Mouse (Mus musculus) forebrain, postnatal 0 days (tissue): ENCODE results near the gene Gpr183. TPM values are rescaled to one million over a fixed set of nuclear protein-coding genes. Genes with fewer than 3 reads are reported as not detected.

Experiments used
- ATAC-seq: fragments of 200-750 bp; cut with Nextera tagmentation; 2 replicates; pipeline ENCODE4 v1.8.0; 2017; ENCODE audit warnings: mild to moderate bottlenecking, moderate library complexity
- DNase-seq: peaks from one replicate; pipeline ENCODE4 v3.0.0-alpha.2; 2015
- H3K27ac ChIP-seq: fragments of 300-500 bp; sonication (generic); 2 replicates; pipeline ENCODE4 v1.5.1; 2014; ENCODE audit warnings: low read depth, mild to moderate bottlenecking, antibody characterized with exemption, low read length, moderate library complexity, mixed read lengths
- H3K27me3 ChIP-seq: fragments of 300-500 bp; sonication (generic); 2 replicates; pipeline ENCODE4 v1.6.1; 2014; ENCODE audit warnings: mild to moderate bottlenecking, low read length, mixed read lengths; ENCODE audit not compliant: insufficient read depth
- H3K36me3 ChIP-seq: fragments of 300-500 bp; sonication (generic); 2 replicates; pipeline ENCODE4 v1.6.1; 2014; ENCODE audit warnings: mild to moderate bottlenecking, moderate library complexity; ENCODE audit not compliant: insufficient read depth
- H3K4me1 ChIP-seq: fragments of 300-500 bp; sonication (generic); 2 replicates; pipeline ENCODE4 v1.6.1; 2014; ENCODE audit warnings: antibody characterized with exemption; ENCODE audit not compliant: insufficient read depth
- H3K4me2 ChIP-seq: fragments of 300-500 bp; sonication (generic); 2 replicates; pipeline ENCODE4 v1.6.1; 2014; ENCODE audit warnings: low read depth, mild to moderate bottlenecking, moderate library complexity
- H3K4me3 ChIP-seq: fragments of 300-500 bp; sonication (generic); 2 replicates; pipeline ENCODE4 v1.5.1; 2014; ENCODE audit warnings: low read depth, low read length, mixed read lengths
- H3K9ac ChIP-seq: fragments of 300-500 bp; sonication (generic); 2 replicates; pipeline ENCODE4 v1.6.1; 2014; ENCODE audit warnings: mild to moderate bottlenecking
- H3K9me3 ChIP-seq: fragments of 300-500 bp; sonication (generic); 2 replicates; pipeline ENCODE4 v1.6.1; 2016; ENCODE audit warnings: low read length
- CTCF ChIP-seq: sonication (generic); IDR thresholded peaks from 2 replicates; pipeline ENCODE4 v1.5.1; 2016; ENCODE audit warnings: antibody characterized with exemption, control low read depth, low read depth
- WGBS: fragments of 180-500 bp; shearing (Covaris S2); extraction: QIAGEN DNeasy Blood & Tissue Kit; methylation state at CpG from one replicate; pipeline ENCODE4 v1.1.7; 2014; 5-methylcytosine and 5-hydroxymethylcytosine counted together
- polyA plus RNA-seq: library from polyadenylated mRNA; unstranded; fragments of >200 nt; fragmentation: Nextera tagmentation; extraction: Ambion mirVana; gene quantifications from 2 replicates; pipeline ENCODE4 v1.2.1, GENCODE M21; 2015
- total RNA-seq: library from RNA; depleted of rRNA; stranded (reverse); fragments of >200 nt; gene quantifications from 2 replicates; pipeline ENCODE4 v1.2.3, GENCODE M21; 2014

The Gpr183 gene
- total and polyA plus RNA-seq, 2 experiments from 2014 or later, result 0.52 to 0.74 TPM

DNA sequence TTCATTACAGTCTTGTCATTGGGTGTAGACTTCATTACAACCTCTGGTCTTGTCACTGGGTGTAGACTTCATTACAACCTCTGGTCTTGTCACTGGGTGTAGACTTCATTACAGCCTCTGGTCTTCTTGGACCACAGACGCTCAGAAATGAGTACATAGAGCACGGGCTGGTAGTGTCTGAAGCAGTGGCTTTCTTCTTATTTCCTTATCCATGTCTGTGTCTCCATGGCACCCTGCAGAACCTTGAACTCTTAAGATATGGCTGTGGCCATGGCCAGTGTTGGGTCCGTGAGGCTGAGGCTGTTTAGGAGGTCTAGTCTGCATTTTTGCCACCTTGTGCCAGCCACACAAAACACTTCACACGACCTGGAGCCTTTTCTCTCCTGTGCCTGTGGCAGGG lies 43.3 kb upstream of the Gpr183 start:
- H3K9me3 ChIP-seq, result no peaks in the 10 kb centered on the region
- no peak overlapping the region for H3K27ac ChIP-seq
- H3K4me3 ChIP-seq, result no peak overlapping the region
- H3K36me3 ChIP-seq, result peaks cover 11% of the 10 kb centered on the region; the same call in 1 of the 2 replicates
- DNase-seq (no peak), ATAC-seq (no peak)
- no peak for TF ChIP-seq CTCF
- no peak overlapping the region for H3K9ac ChIP-seq
- no peaks in the 10 kb centered on the region for H3K4me1 ChIP-seq
- no peak overlapping the region for H3K4me2 ChIP-seq
- WGBS, result 91% methylated on average over 4 of the region's 4 CpGs
- H3K27me3 ChIP-seq, result no peaks in the 10 kb centered on the region

DNA sequence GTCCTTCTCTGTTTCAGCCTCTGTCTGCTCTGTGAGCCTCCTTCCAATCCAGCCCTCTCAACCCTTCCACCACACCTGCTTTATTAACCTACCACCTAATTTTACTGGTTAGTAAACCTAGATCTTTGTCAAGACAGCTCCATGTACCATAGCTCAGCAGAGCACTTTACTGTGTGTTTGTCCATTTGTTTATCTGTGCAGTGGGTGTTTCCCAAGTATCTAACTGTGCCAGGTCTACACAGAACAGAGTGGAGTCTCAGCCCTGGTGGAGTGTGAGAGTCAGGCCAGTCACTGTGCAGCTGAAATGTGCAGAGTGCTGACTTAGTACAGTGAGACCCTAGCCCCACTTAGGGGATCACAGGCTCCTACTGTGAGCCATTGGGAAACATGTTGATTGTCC lies 38.8 kb upstream of the Gpr183 start:
- no peaks in the 10 kb centered on the region for H3K9me3 ChIP-seq
- no peak overlapping the region for H3K4me2 ChIP-seq
- no peak overlapping the region for H3K4me3 ChIP-seq
- no peaks in the 10 kb centered on the region for H3K4me1 ChIP-seq
- no peak overlapping the region for H3K9ac ChIP-seq
- no peaks in the 10 kb centered on the region for H3K27me3 ChIP-seq
- TF ChIP-seq CTCF, result no peak
- DNase-seq (no peak), ATAC-seq (no peak)
- H3K36me3 ChIP-seq, result no peaks in the 10 kb centered on the region
- H3K27ac ChIP-seq, result no peak overlapping the region

DNA sequence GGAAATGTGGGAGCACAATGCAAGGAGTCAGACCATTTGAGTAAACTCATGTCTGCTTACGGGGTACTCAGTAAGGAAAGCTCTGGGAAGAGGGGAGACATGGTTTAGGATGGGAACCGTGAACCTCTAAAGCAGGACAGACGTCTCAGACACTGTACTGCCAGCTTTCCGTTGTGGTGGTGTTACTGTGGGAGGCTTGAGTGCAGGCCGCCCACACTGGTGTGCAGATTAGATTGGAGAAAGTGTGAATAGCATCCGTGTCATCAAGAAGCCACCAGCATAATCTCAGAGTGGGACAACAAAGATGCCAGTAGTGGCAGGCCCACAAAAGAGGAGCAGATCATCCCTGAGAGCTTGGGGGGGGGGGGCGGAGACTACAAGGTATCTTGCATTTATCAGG lies 37.2 kb upstream of the Gpr183 start:
- no peaks in the 10 kb centered on the region for H3K9me3 ChIP-seq
- no peaks in the 10 kb centered on the region for H3K27me3 ChIP-seq
- 91% methylated on average over 7 of the region's 7 CpGs for WGBS
- no peak for TF ChIP-seq CTCF
- ATAC-seq (no peak), DNase-seq (no peak)
- no peak overlapping the region for H3K9ac ChIP-seq
- H3K4me1 ChIP-seq, result no peaks in the 10 kb centered on the region
- no peak overlapping the region for H3K4me2 ChIP-seq
- H3K27ac ChIP-seq, result no peak overlapping the region
- H3K4me3 ChIP-seq, result no peak overlapping the region
- no peaks in the 10 kb centered on the region for H3K36me3 ChIP-seq

DNA sequence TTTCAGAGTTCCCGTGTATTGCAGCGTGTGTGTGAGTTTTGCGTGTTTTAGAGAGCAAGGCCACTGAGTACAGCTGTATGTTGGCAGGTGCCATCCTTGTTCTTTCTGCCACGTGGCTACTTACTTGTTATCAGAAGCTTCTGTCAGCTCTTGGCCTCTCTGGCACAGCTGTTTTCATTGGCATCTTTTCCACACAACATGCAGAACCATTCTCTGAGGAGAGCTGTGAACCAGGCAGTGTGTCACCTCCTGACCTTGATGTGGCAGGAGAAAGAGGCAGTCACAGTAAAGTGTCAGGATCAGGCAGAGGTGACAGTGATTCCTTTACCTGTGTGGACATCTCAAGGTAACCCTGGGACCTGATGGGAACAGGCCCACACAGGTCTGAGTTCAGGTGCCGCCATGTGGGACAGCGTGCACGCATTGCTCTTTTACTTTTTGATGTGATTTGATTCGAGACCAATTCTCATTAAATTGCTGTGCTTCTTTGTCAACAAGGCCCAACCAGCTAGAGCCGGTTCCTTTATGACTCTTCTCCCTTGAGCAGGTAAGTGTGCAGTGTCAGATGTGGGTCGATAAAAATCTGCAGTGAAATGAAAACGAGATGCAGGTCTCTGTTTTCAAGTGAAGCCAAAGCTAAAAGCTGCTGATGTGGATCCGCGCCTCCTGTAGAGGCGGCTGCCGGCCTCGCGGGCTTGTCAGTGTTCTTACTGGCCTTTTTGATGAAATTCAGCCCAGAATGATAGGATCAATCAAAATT lies 35.5 kb upstream of the Gpr183 start:
- no peak for TF ChIP-seq CTCF
- H3K9ac ChIP-seq, result no peak overlapping the region
- no peak for DNase-seq
- H3K27me3 ChIP-seq, result no peaks in the 10 kb centered on the region
- no peak overlapping the region for H3K4me3 ChIP-seq
- ATAC-seq, result no peak
- H3K27ac ChIP-seq, result no peak overlapping the region
- H3K9me3 ChIP-seq, result no peaks in the 10 kb centered on the region
- no peak overlapping the region for H3K4me2 ChIP-seq
- WGBS, result 84% methylated on average over 17 of the region's 17 CpGs
- H3K36me3 ChIP-seq, result 0 out of 2 replicates have a peak, but pooled peaks cover 3% of the 10 kb centered on the region
- H3K4me1 ChIP-seq, result no peaks in the 10 kb centered on the region

DNA sequence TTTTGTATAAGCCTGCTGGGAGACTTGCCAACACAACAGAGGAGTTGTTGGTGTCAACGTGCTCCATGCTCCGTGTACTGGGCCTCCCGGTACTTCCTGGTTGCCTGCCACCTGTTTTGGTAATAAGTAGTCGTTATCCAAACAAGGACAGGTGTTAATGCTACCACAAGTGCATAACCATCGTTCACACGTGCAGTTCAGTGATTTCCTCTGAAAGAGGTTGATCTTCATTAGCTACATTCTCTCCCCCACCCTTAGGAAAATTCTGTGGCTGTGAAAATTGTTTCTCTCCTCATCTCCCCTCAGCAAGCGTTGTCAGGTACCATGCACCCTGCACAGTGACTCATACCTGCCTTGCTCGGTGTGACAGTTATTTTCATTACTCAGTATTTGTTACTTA lies 34.5 kb upstream of the Gpr183 start:
- DNase-seq, result no peak
- TF ChIP-seq CTCF, result no peak
- no peak overlapping the region for H3K27ac ChIP-seq
- H3K4me3 ChIP-seq, result no peak overlapping the region
- no peaks in the 10 kb centered on the region for H3K4me1 ChIP-seq
- H3K27me3 ChIP-seq, result no peaks in the 10 kb centered on the region
- no peak overlapping the region for H3K4me2 ChIP-seq
- WGBS, result 57% methylated on average over 8 of the region's 8 CpGs
- no peak for ATAC-seq
- H3K9ac ChIP-seq, result no peak overlapping the region
- peaks cover 11% of the 10 kb centered on the region; the same call in 1 of the 2 replicates for H3K36me3 ChIP-seq
- H3K9me3 ChIP-seq, result no peaks in the 10 kb centered on the region

DNA sequence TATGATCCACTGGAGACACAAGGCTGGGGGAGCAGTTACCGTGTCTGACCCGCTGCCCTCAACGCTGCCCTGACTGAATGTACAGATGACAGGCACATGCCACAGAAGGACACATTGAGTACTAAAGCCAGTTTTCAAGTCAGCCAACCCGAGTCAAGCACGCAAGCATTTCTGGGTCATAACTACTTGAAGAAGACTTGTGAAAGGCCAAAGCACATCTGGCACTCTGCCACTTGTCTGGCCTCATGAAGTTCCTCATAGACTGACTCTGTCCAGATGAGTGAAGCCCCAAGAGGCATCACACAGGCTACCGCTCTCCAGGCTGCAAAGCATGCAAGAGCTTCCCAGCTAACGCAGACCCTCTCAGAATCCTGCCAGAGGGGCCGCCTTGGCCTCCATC lies 31.8 kb upstream of the Gpr183 start:
- H3K4me1 ChIP-seq, result no peaks in the 10 kb centered on the region
- ATAC-seq (no peak), DNase-seq (no peak)
- H3K36me3 ChIP-seq, result peaks cover 15% of the 10 kb centered on the region
- no peak overlapping the region for H3K27ac ChIP-seq
- no peak overlapping the region for H3K4me2 ChIP-seq
- H3K9ac ChIP-seq, result no peak overlapping the region
- H3K27me3 ChIP-seq, result no peaks in the 10 kb centered on the region
- H3K9me3 ChIP-seq, result no peaks in the 10 kb centered on the region
- no peak overlapping the region for H3K4me3 ChIP-seq
- WGBS, result 90% methylated on average over 8 of the region's 8 CpGs
- TF ChIP-seq CTCF, result no peak

DNA sequence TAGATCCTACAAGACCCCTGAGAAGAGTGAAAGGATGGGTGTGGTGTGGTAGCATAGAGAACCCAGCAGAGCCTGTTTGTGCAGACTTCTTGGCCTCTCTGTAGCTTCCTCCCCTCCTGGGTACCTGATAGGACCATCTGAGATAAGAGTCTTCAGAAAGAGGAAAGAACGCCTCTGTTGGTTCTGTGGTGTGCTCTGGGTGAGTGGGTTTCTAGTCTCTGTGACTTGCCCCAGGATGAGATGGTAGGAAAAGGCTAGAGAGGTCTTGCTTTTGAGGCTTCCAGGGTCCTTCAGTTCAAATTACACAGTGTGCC lies 30.5 kb upstream of the Gpr183 start:
- Histone ChIP-seq H3K4me2 (no peak overlapping the region), H3K4me1 (no peaks in the 10 kb centered on the region), H3K36me3 (peaks cover 15% of the 10 kb centered on the region), H3K4me3 (no peak overlapping the region), H3K9ac (no peak overlapping the region), H3K9me3 (no peaks in the 10 kb centered on the region), H3K27ac (no peak overlapping the region), H3K27me3 (no peaks in the 10 kb centered on the region)
- TF ChIP-seq CTCF, result no peak
- no peak for ATAC-seq
- no peak for DNase-seq
- 88% methylated on average over 1 of the region's 1 CpGs for WGBS
